Mouse (Mus musculus) hindbrain, embryonic 12.5 days (tissue): ENCODE data around the gene Fbxl2. TPM values are rescaled to one million over a fixed set of nuclear protein-coding genes. Genes with fewer than 3 reads are reported as not detected.
A peak's percentile ranks its signal among the peaks of the same experiment; 100 is the strongest.

Source experiments
- ATAC-seq: fragments of 200-750 bp; cut with Nextera tagmentation; 2 replicates; pipeline ENCODE4 v1.8.0; 2017; ENCODE audit warnings: moderate TSS enrichment; ENCODE audit not compliant: low FRiP score
- H3K27ac ChIP-seq: fragments of 300-500 bp; sonication (generic); 2 replicates; pipeline ENCODE4 v1.5.1; 2016; ENCODE audit warnings: mild to moderate bottlenecking
- H3K27me3 ChIP-seq: fragments of 300-500 bp; sonication (generic); 2 replicates; pipeline ENCODE4 v1.6.1; 2016; ENCODE audit warnings: mild to moderate bottlenecking
- H3K36me3 ChIP-seq: fragments of 300-500 bp; sonication (generic); 2 replicates; pipeline ENCODE4 v1.6.1; 2016; ENCODE audit warnings: mild to moderate bottlenecking
- H3K4me1 ChIP-seq: fragments of 300-500 bp; sonication (generic); 2 replicates; pipeline ENCODE4 v1.6.1; 2016
- H3K4me2 ChIP-seq: fragments of 300-500 bp; sonication (generic); replicated peaks from 2 replicates; pipeline ENCODE4 v1.6.1; 2016; ENCODE audit warnings: mild to moderate bottlenecking
- H3K4me3 ChIP-seq: fragments of 300-500 bp; sonication (generic); 2 replicates; pipeline ENCODE4 v1.5.1; 2016; ENCODE audit warnings: mild to moderate bottlenecking
- H3K9ac ChIP-seq: fragments of 300-500 bp; sonication (generic); 2 replicates; pipeline ENCODE4 v1.6.1; 2016; ENCODE audit warnings: mild to moderate bottlenecking, moderate library complexity
- H3K9me3 ChIP-seq: fragments of 300-500 bp; sonication (generic); replicated peaks from 2 replicates; pipeline ENCODE4 v1.6.1; 2016; ENCODE audit warnings: mild to moderate bottlenecking
- WGBS: fragments of 180-500 bp; shearing (Covaris S2); methylation state at CpG from one replicate; pipeline ENCODE4 v1.1.7; 2016; 5-methylcytosine and 5-hydroxymethylcytosine counted together
- polyA plus RNA-seq: library from polyadenylated mRNA; unstranded; fragments of >200 nt; fragmentation: Nextera tagmentation; extraction: Ambion mirVana; gene quantifications from 2 replicates; pipeline ENCODE4 v1.2.1, GENCODE M21; 2016

Fbxl2 gene
- polyA plus RNA-seq, 1 experiment from 2014 or later: 13.0 TPM

DNA sequence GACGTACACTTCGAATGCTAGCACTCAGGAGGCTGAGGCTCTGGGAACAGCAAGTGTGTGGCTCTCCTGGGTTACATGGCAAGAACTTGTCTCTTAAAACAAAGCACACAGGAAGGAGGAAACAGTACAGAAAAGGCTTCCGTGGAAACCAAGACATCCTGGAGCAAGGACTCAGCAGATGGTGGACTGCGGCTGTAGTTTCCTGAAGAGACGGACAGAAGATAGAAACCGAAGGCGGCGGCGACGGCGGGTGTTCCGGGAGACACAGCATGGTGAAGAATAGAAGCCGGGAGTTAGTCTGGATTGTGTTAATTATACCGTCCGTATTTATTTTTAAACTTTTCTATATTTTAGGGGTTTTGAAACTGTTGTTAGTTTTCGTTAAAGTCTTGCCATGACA lies 4.8 kb upstream of the Fbxl2 start:
- no peak for ATAC-seq
- no peaks in the 10 kb centered on the region for H3K9me3 ChIP-seq
- no peak overlapping the region for H3K9ac ChIP-seq
- H3K4me1 ChIP-seq: no peaks in the 10 kb centered on the region
- H3K27me3 ChIP-seq: peaks cover 8% of the 10 kb centered on the region
- no peaks in the 10 kb centered on the region for H3K36me3 ChIP-seq
- no peak overlapping the region for H3K4me2 ChIP-seq
- H3K27ac ChIP-seq: no peak overlapping the region
- 93% methylated on average over 16 of the region's 16 CpGs for WGBS
- H3K4me3 ChIP-seq: no peak overlapping the region

DNA sequence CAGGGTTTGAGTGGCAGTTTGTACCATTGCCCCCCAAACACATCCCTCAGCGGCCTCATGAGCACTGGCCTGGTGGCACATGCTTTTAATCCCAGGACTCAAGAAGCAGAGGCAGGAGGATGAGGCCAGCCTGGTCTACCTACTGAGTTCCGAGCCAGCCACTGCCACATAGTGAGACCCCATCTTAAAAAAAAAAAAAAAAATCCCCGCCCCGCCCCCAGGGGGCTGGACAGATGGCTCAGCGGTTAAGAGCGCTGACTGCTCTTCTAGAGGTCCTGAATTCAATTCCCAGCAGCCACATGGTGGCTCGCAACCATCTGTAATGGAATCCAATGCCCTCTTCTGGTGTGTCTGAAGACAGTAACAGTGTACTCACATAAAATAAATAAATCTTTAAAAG lies 4.1 kb upstream of the Fbxl2 start:
- Histone ChIP-seq H3K36me3 (no peaks in the 10 kb centered on the region), H3K4me2 (no peak overlapping the region), H3K9me3 (no peaks in the 10 kb centered on the region), H3K4me1 (no peaks in the 10 kb centered on the region), H3K27ac (no peak overlapping the region), H3K27me3 (peaks cover 2% of the 10 kb centered on the region), H3K9ac (no peak overlapping the region), H3K4me3 (no peak overlapping the region)
- WGBS: 81% methylated on average over 7 of the region's 7 CpGs
- no peak for ATAC-seq

DNA sequence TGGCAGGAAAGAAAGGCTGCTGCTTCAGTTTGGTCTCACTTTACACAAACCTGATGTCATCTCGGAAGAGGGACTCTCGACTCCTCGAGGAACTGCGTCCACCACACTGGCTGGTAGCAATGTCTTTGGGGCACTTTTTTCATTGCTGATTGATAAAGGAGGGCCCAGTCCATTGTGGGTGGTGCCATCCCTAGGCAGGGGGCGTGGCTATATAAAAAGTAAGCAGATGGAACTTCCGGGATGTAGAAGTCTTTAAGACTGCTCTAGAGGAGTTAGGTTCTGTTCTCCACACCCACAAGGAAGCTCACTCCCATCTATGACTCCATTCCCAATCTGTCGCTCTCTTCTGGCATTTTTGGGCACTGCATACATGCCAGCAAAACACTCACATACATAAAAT lies 685 bp upstream of the Fbxl2 start:
- H3K9ac ChIP-seq: no peak overlapping the region
- no peak overlapping the region for H3K4me3 ChIP-seq
- H3K36me3 ChIP-seq: no peaks in the 10 kb centered on the region
- no peak for ATAC-seq
- no peak overlapping the region for H3K4me2 ChIP-seq
- H3K9me3 ChIP-seq: no peaks in the 10 kb centered on the region
- no peak overlapping the region for H3K27ac ChIP-seq
- whole genome bisulfite sequencing: 94% methylated on average over 7 of the region's 7 CpGs
- H3K4me1 ChIP-seq: no peaks in the 10 kb centered on the region; the same call in 1 of the 2 replicates
- H3K27me3 ChIP-seq: no peaks in the 10 kb centered on the region

GRCm38 (mm10) chr9:114044446-114044845 lies 1.5 kb downstream of the Fbxl2 start:
- H3K4me1 ChIP-seq: no peaks in the 10 kb centered on the region; the same call in 1 of the 2 replicates
- H3K27me3 ChIP-seq: no peaks in the 10 kb centered on the region
- no peak overlapping the region for H3K4me3 ChIP-seq
- no peaks in the 10 kb centered on the region for H3K36me3 ChIP-seq
- WGBS: 59% methylated on average over 3 of the region's 3 CpGs
- H3K27ac ChIP-seq: no peak overlapping the region
- no peak for ATAC-seq
- H3K9me3 ChIP-seq: no peaks in the 10 kb centered on the region
- no peak overlapping the region for H3K9ac ChIP-seq
- no peak overlapping the region for H3K4me2 ChIP-seq

DNA sequence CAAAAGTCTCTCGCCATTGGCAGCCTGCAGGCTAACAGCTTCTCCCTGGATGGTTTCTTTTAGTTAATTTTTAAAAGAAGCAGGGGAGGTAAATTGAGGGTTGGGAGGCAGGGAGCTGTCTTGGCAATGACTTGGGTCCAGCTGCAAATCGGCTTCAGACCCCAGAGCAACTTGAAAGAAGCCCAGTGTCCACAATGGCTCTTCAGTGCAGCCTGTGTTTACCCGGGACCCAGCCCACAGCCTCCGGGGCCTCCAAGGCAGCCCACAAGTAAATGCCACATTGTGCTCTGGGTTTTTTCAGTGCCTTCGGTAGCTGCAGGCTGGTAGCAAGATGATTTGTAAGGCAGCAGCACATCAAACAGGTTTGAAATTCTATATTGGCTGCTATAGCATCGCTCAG lies 3.5 kb downstream of the Fbxl2 start:
- H3K27me3 ChIP-seq: no peaks in the 10 kb centered on the region
- H3K36me3 ChIP-seq: no peaks in the 10 kb centered on the region
- ATAC-seq: no peak
- H3K4me2 ChIP-seq: no peak overlapping the region
- H3K9me3 ChIP-seq: no peaks in the 10 kb centered on the region
- no peak overlapping the region; the same call in 1 of the 2 replicates for H3K27ac ChIP-seq
- no peaks in the 10 kb centered on the region; the same call in 1 of the 2 replicates for H3K4me1 ChIP-seq
- no peak overlapping the region for H3K4me3 ChIP-seq
- no peak overlapping the region for H3K9ac ChIP-seq
- 48% methylated on average over 6 of the region's 6 CpGs for WGBS

- Histone ChIP-seq H3K4me1 (no peaks in the 10 kb centered on the region; the same call in 1 of the 2 replicates), H3K9ac (no peak overlapping the region), H3K4me3 (no peak overlapping the region), H3K27me3 (no peaks in the 10 kb centered on the region), H3K36me3 (no peaks in the 10 kb centered on the region), H3K27ac (no peak overlapping the region), H3K4me2 (no peak overlapping the region), H3K9me3 (no peaks in the 10 kb centered on the region)
- 87% methylated on average over 4 of the region's 4 CpGs for WGBS
- ATAC-seq: no peak
Observed at GRCm38 (mm10) chr9:114040945-114041344, 5.0 kb downstream of the Fbxl2 start.

- H3K36me3 ChIP-seq: no peaks in the 10 kb centered on the region
- peak overlapping the region; percentile 61 for H3K9ac ChIP-seq
- H3K9me3 ChIP-seq: no peaks in the 10 kb centered on the region
- WGBS: 0% methylated on average over 52 of the region's 52 CpGs
- peaks cover 13% of the 10 kb centered on the region for H3K4me1 ChIP-seq
- peak; percentile 96 for ATAC-seq
- peak overlapping the region; percentile 77 for H3K4me2 ChIP-seq
- no peaks in the 10 kb centered on the region; the same call in 1 of the 2 replicates for H3K27me3 ChIP-seq
- peak overlapping the region; percentile 75 for H3K27ac ChIP-seq
- peak overlapping the region; percentile 82 for H3K4me3 ChIP-seq
Observed at GRCm38 (mm10) chr9:114026261-114026934, 19.6 kb downstream of the Fbxl2 start.

DNA sequence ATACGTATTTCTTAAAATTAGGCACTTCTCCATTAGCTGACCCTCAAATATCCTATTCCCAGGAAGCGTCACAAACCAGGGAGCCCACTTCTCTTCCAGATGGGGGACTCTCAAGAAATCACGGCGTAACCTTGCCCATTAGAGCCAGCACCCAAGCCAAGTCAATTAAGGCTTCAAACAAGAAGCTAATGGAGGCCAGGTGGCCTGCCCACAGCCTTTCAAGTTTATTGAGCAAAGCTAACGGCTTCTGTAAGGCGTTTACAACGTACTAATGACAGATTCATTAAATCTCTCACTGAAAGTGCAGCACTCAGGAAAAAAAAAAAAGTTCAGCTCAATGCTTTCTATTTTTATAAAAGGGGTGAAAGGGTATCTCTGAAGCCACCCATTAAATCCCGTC lies 20.1 kb downstream of the Fbxl2 start:
- Histone ChIP-seq H3K27ac (peak overlapping the region; percentile 75), H3K4me2 (peak overlapping the region; percentile 77), H3K9ac (peak overlapping the region; percentile 61), H3K4me1 (peaks cover 13% of the 10 kb centered on the region), H3K4me3 (peak overlapping the region; percentile 82), H3K9me3 (no peaks in the 10 kb centered on the region), H3K27me3 (no peaks in the 10 kb centered on the region; the same call in 1 of the 2 replicates), H3K36me3 (no peaks in the 10 kb centered on the region)
- 30% methylated on average over 8 of the region's 8 CpGs for WGBS
- no peak for ATAC-seq

- H3K27ac ChIP-seq: no peak overlapping the region
- H3K4me2 ChIP-seq: peak overlapping the region; percentile 77
- H3K4me1 ChIP-seq: peaks cover 13% of the 10 kb centered on the region
- H3K9me3 ChIP-seq: no peaks in the 10 kb centered on the region
- WGBS: 59% methylated on average over 9 of the region's 9 CpGs
- no peak for ATAC-seq
- no peaks in the 10 kb centered on the region; the same call in 1 of the 2 replicates for H3K27me3 ChIP-seq
- no peaks in the 10 kb centered on the region for H3K36me3 ChIP-seq
- no peak overlapping the region for H3K9ac ChIP-seq
- H3K4me3 ChIP-seq: no peak overlapping the region
Observed at GRCm38 (mm10) chr9:114025182-114025581, 20.8 kb downstream of the Fbxl2 start.

- Histone ChIP-seq H3K27me3 (no peaks in the 10 kb centered on the region; the same call in 1 of the 2 replicates), H3K4me2 (no peak overlapping the region), H3K27ac (no peak overlapping the region), H3K9me3 (no peaks in the 10 kb centered on the region), H3K4me1 (peaks cover 13% of the 10 kb centered on the region), H3K36me3 (no peaks in the 10 kb centered on the region), H3K4me3 (no peak overlapping the region), H3K9ac (no peak overlapping the region)
- no peak for ATAC-seq
- WGBS: 54% methylated on average over 4 of the region's 4 CpGs
Observed at GRCm38 (mm10) chr9:114022141-114022540, 23.9 kb downstream of the Fbxl2 start.

GRCm38 (mm10) chr9:114019012-114019762 lies 26.8 kb downstream of the Fbxl2 start:
- Histone ChIP-seq H3K4me2 (no peak overlapping the region), H3K36me3 (0 out of 2 replicates have a peak, but pooled peaks cover 6% of the 10 kb centered on the region), H3K4me1 (no peaks in the 10 kb centered on the region), H3K9me3 (no peaks in the 10 kb centered on the region; the same call in 1 of the 2 replicates), H3K4me3 (no peak overlapping the region), H3K27ac (no peak overlapping the region), H3K27me3 (no peaks in the 10 kb centered on the region), H3K9ac (no peak overlapping the region)
- 93% methylated on average over 7 of the region's 7 CpGs for WGBS
- no peak for ATAC-seq

DNA sequence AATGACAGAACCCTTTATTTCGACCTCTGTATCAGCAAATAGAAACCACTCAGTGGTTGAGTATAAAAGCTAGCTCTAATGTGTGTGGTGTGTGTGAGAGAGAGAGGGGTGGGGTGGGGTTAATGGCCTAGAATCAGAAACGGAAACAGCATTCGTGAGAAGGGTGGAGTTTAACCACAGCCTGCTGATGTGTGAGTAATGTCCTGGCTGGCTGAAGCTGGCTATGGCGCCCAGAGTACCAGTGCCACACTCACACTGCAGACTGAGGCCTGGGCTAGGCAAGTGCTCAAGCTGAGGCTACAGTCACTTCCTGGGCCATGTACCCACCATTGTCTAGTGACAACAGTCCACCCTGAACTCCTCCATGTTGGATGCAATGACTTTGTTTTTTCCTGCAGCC lies 29.6 kb downstream of the Fbxl2 start:
- 84% methylated on average over 4 of the region's 4 CpGs for WGBS
- Histone ChIP-seq H3K27me3 (no peaks in the 10 kb centered on the region), H3K4me1 (no peaks in the 10 kb centered on the region), H3K27ac (no peak overlapping the region), H3K9me3 (no peaks in the 10 kb centered on the region; the same call in 1 of the 2 replicates), H3K36me3 (0 out of 2 replicates have a peak, but pooled peaks cover 6% of the 10 kb centered on the region), H3K4me3 (no peak overlapping the region), H3K9ac (no peak overlapping the region), H3K4me2 (no peak overlapping the region)
- no peak for ATAC-seq
